Mouse (Mus musculus) NIH3T3 (cell line): Measurements from ENCODE around the gene Fen1.

Experiments
- DNase-seq: peaks from one replicate; pipeline ENCODE4 v3.0.0-alpha.2; 2012; ENCODE audit warnings: low read depth

Fen1 gene

DNA sequence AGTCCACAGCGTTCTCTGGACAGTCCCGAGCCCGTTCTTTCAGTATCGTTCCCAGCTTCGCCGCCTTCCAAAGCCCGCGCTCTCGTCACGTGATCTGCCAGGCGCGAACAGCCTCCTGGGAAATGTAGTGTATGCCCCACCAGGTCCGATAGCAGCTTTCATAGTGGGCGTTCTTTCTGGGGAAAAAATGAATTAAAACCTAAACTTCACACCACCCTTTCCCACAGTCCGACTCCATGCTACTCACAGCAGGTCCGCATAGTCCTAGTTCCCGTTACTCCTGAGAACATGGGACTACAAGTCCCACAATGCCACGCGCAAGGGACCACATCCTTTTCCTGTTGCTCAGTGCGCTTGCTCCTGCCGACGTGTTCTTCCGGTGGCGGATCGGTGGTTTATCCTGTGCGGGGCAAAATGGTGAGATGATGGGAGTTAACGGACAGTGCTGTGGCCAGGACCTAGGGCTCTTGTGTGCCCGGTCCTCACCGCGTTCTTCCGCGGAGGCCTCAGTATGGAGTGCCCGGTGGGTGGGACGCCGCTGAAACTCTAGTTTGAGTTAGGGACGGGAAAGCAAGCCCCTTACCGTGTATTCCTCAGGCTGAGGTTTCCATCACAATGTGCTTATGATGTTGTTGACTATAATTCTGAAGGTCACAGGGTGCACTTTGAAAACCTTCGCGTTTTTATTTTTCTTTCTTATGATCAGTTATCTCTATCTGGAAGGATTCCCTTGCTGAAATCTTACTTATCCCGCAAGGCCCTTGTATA, at the start of gene Fen1, which contains the start of gene Tmem258:
TSS of gene Fen1 (minus strand) at position 322 of the 768 bp plus-strand sequence.
TSS of gene Tmem258 (plus strand) at position 167 of the 768 bp plus-strand sequence.
- DNase-seq, result peak; percentile 93

DNA sequence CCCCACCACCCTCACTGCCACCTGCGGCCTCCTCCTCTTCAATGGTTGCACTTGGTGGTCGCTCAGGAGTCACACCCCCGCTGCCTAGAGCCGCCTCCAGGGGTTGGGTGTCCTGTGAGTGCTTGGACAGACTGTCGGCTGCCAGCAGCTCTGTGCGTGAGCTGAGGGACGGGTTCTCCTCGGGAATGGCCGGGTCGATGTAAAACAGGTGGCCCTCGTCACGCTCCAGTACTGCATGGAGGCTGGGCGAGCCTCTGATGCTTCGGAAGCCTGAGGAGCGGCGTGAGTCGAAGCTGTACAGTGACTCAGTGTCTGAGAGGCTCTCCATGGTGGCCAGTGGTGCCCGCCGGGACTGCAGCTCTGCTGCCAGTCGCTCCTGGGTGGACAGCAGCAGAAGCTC, 44.2 kb upstream of the Fen1 start:
- DNase-seq, result no peak

DNA sequence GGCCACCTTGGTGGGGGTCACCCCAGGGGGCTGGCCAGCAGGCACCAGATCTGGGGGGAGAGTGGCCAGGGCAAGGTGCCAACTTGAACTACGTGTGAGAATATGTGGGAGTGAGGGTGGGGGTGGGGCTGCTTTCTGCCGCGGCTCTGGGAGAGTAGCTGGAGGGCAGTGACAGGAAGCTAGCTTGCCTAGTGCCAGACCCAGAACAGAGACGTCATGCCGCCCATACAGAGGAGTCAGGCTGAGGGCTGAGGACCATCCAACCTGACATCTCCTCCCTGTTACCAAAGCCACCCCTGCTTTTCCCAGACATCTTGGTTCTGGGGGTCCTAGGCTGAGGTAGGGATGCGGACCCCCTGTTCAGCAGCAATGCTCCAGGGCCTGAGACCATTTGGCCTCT, 43.2 kb upstream of the Fen1 start:
- no peak for DNase-seq

DNA sequence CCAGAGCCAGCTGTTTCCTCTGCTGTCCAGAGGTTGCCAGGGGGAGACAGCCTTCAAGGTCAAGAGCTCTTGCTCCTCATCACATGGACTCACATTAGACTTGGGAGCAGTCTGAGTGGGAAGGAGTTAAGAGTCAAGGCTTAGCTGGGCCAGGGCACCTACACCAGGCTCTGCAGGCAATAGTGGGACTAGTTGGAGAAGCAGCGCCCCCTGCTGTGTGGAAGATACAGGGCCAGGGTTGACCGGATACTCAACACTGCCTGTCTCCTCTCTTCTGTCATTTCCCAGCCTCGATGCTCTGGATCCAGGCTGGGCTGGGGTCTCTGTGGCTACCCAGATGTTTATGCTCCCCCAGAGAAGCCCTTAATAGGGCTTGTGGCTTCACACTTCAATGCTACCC, 40.2 kb upstream of the Fen1 start:
- DNase-seq, result peak; percentile 77

DNA sequence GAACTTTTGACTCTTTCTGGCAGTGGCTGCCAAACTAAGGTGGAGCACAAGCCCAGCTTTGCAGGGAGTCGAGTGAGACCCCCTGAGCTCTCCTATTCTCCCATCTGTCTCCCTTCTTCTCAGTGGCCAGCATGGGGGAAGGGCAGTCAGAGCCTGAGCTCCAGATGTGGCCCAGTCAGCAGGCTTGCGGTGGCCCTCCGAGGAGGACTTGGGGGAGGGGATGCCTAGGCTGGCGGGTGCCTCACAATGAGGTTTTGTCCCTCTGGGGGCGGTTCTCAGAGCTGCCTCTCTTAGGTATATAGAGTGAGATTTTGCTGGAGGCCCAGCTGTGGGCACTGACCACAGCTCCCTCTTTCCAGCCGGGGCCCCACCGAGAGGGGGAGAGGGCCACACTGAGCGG, 38.9 kb upstream of the Fen1 start:
- DNase-seq, result no peak

DNA sequence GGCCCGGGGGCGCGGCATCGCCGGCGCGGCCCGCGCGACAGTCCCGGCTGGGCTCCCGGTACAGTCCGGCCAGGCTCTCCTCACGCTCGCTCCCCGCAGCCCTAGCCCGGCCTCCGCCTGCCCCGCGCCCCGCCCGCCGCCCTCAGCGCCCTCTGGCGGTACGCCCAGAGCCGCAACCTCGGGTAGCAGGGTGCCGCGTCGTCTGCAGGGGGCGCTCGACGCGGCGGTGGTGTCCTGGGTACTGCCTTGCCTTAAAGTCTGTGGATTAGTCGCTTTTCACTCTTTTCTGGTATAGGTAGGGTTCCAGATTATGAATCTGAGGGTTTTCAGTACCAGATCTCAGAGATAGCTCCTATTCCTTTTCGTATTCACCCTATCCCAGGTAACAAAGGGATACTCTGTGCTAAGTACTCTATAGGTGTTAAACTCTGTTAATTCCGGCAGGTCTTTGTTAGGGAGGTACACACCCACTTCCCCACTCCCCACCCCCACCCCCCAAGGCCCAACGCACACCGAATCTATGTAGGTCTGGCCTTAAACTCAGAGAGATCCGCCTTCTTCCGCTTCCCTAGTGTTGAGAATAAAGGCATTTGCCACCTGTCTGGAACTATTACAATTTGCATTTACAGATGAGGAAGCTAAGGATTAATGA, 36.8 kb upstream of the Fen1 start, which contains the start of gene Myrf:
TSS of gene Myrf (minus strand) at position 95 of the 652 bp plus-strand sequence.
- no peak for DNase-seq

DNA sequence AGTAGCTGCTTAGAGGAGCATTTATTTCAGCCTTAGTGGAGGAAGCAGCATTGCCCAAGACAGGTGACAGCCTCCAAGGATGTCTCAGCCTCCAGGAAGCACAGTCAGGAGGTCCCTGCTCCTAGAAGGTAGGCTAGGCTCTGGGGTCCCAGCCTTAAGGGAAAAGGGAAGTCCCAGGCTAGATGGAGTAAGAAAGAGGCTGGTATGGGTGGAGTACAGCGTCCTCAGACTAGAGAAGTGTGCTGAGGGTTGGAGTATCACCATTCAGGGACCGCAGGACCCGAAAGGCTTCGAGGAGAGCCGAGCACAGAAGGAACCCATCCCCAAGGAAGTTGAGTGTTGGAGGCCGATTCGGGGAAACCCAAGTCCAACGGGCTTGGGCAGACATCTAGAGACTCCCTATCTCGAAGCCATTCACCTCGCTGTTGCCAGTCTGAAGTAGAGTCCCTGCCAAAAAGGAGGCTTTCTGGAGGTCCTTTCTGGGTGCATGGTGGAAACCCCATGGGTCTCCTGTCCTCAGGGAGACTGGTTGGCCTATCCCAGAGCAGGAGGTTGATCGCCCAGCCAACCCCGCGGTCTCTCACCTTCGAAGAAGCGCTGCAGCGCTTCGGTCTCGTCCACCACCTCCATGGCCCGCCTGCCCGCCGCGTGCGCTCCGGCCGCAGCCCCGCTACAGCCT, 36.1 kb upstream of the Fen1 start:
- DNase-seq, result no peak

DNA sequence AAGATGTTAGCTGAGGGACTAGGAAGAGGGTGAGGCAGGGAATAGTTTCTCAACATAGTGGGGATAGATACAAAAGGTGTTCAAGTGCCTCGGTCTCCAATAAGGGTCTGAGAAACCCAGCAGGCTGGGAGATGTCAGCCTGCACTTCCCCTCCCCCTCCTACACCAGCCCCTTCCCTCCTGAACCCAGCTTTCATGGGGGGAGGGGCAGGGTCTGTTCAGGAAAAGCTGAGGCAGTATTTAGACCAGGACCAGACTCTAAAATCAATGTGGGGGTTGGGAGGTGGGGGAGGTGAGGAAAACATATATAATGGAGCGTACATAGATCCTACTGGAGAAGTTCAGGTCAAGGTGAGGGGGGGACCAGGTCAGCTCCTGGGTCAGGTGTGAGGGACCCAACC, 35.5 kb upstream of the Fen1 start:
- DNase-seq, result no peak

DNA sequence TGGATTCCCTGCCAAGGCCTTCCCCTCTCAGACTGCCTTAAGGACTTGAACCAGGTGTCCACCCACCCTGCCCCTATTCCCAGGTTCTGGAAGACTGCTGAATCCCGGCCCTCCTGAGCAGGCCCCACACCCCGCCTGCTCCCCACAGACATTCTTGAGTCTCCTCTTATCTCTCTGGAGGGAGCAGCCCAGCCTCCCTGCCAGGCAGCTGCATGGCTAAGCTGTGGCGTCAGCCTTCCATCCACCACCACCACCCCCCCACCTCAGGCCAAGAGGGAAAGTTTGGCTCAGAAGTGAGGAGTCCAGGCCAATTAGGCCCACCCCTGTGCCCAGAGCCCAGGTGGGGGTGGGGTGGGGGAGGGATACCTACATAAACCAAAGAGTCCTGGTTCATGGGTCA, 34.5 kb upstream of the Fen1 start:
- peak; percentile 49 for DNase-seq

DNA sequence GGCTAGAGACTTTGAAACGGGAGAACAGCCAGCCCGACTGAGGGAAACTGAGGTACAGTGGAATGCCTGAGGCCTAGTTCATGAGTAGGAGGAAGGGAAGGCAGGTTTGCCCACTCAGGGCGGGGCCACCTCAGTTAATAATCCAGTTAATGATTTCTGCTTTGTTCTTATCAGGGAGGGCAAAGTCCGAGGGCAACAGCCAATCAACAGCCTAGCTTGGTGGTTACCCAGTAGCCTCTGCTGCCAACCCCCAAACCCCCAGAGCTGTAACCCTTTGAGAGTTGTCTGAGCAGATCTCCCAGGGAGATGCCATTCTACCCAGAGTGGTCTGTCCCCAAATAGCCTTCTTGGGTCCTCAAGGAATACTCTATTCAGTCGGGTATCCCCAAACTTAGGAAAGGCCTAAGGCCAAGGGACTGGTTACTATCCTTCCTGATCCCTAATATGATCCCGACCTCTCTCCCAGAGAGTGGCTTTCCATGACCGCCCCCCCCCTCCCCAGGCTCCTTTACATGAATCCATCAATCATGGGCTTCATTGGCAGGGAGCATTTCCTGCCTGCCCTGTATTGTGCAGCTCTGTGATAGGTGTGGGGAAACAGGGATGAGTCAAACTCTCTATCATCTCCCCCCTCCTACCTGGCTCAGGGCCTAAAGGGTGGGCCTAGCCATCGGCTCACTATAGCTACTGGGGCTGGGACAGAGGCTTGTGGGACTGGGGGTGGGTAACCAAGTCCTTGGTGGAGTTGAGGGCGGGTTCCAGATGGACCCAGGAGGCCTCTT, 32.0 kb upstream of the Fen1 start:
- peak; percentile 39 for DNase-seq

DNA sequence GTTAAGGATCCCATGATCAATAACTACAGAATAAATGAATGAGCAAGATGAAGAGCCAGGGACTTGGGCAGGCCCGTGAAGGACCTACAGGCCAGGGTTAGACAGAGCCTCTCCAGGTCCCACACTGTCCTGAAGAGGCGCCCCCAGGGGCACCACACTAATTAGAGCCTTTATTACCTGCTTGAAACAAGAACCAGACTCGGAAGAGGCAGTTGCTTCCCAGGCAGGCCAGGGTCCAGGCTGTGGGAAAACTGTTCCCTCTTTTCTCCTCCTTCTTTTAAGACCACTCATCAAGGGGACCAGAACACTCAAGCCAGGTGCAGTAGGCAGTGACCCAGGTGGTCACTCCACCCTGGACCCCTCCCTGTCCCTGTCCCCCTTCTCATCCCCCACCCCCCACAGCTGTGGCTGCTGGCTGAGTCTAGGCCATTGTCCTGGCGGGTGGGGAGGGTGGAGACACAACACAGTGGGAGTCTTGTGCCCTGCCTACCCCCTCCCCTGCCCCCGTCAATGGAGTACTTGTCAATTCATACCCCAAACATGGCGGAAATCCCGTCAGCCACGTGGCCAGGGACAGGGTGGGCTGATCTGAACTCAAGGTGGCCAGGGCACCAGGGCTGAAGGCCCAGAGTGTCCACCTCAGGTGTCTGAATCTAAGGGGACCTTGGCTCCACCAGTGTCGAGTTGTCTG, 28.5 kb upstream of the Fen1 start:
- no peak for DNase-seq

DNA sequence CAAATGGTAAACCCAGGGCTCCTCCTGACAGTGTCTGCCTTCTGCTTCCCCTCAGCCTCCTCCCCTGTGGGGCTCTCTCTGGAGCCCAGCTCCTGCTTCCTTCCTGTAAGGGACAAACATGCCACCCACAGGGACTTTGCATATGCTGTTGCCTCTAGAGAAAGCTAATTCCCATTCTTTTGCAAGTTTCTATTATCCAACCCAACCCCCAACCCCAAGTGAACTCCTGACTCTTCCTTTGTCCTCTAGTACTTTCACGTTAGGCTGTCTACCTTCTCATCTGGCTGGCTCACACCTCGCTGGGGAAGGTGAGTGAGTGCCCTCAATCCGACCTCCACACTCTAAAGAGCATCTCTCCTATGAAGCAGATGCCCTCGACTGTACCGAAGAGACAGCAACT, 27.9 kb upstream of the Fen1 start:
- DNase-seq, result no peak

DNA sequence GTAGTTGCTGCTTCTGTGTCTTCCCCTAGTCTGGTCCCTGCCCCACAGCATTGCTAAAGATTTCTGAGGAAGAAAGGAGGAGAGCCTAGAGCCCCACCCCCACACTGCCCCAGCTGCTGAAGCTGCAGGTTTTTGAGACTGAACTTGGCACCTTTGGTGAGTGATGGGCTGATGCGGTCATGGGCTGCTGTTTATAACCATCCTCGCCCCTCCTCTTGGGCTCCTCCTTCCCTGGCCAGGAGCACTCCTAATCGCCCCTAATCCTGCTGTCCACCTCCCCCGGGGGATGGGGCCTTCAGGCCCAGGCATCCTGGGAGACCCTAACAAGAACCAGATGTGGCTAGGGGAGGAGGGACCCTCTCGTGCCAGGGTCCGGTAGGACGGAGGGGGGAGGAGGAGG, 27.0 kb upstream of the Fen1 start:
- DNase-seq, result peak; percentile 23

DNA sequence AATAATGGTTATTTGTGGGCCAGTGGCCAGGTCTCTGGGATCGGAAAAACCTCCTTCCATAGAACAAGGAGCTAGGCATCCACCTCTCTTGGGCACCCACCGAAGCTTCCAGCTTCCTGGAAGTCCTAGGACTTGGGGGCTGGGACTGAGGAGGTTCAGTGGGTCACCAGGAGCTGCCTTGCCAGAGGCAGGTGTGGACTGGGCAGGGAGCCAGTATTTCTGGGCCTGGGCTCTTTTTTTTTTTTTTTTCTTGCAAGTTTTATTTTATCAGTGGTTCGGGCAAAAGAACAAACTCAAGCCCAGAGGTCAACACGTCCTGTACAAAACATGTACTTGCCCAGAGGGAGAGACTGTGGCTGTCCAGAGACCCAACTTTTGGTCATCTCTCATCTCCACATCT, 21.8 kb upstream of the Fen1 start:
- DNase-seq, result no peak

DNA sequence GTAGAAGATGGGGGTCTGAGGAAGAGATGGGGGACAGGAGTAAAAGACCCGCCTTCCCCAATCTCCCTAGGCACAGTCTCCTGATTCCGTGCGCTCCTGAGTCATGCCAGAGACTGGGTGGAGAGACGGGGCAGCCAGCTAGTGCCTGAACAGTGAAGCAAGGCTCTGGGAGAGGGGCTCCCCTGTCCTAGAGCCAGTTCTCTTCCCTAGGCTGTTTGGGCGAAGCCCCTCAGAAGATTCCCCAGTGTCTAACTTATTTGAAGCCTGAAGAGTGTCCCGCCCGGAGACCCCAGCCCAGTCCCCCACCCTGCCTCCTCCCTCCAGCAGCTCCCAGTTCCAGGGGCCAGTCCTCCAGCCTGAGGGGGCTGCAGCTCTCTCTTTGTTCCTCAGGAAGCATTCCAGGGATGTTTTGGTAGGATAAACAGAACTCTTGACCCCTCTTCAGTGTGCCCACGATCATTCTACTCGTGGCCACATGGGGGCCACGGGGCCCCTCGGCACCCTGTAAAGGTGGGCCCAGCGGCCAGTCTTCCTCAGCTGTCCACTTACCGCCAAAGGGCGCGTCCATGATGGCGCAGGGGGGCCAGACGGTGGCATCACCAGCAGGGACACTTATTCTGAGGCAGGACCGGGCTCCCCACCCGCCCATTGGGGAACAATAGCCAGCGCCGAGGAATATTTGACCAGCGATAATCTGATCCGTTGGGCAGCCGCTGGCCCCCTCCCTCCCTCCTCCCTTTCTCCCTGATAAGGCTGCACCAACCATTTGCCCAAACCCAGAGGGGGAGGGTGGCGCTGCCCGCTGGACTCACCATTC, 20.9 kb upstream of the Fen1 start:
- DNase-seq, result no peak

DNA sequence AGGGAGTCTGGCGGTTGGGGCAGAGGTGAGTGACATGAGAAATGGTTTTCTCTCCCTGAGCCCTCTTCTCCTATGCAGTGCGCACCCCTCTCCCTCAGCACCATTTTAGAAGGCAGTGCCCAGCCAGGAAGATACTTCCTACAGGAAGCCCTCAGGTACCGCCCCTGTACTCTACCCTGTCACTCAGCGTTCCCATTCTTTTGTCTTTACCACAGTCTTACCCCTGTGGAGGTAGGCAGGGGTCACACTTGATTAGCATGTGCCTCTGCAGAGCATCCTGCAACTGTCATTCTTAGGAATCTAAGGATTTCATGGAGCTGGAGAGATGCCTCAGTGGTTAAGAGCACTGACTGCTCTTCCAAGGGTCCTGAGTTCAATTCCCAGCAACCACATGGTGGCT, 19.6 kb upstream of the Fen1 start:
- DNase-seq, result no peak

DNA sequence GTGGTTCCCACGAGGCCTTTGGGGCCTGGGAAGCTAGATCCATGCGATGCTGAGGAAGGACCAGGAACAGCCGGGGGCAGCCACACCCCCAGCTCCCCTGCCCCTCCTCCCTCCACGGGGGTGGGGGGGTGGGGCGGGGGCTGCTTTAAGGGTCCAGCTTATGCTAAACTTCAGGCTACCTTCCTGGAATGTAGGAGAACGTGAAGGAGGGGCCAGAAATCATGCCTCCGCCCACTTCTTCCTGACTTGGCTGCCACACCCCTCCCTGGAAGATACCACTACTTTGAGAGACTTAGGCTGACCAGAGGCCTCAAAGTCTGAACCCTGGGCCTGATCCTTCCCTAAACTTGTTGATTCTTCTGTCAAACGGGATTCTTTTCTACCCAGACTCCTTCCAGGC, 18.7 kb upstream of the Fen1 start:
- DNase-seq, result no peak

DNA sequence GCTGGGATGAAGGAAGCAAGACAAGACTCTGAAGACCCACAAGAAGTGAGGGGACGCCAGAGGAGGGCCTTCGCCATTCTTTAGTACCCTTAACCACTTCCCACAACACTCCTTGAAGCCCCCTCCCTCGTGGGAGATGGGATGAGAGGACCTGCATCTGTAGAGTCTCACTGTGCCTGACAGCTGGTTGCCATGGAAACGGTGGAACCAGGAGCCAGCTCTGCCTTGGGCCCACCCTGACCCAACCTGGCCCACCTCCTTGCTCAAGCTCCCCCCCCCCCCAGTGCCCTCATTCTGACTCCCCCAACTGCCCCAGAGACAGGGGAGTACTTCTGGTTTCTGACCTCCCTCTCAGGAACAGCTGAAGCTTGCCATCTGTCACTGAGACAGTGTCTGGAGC, 17.6 kb upstream of the Fen1 start:
- DNase-seq, result no peak

DNA sequence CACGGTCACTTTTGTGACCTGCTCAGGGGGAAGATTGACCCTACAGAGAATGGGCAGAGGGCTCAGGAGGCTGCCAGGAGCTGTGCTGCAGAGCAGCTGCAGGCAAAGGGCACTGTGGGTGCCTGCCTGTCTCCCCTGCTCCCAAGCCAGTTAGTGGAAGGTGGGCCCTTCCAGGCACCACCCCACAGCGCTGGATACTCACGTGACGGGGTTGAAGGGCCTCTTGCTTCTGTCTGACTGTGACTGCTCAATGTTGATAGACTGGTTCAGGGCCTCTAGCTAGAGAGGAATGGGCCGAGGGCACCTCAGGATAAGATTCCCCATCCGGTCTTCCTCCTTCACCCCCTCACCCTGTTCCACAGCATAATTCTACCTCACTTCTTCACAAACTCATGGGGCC, 15.6 kb upstream of the Fen1 start:
- DNase-seq, result no peak

DNA sequence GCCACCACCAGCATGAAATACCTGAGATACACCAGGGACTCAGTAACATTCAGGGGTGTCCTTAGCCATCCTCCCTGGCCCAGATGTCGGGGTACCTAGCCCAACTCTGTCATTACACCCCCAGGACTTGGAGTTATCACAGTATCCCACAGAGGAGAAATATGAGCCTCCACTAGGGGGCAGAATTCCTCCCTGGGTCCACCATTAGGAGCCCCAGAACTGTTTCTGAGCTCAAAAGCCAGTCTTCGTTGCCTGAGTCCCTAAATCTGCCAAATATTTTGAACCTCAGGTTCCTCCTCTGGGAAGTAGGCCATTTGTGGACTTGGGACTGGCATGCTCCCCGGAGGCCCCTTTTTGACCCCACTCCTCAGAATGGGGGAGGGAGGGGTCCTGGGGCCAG, 15.1 kb upstream of the Fen1 start:
- DNase-seq, result peak; percentile 80

DNA sequence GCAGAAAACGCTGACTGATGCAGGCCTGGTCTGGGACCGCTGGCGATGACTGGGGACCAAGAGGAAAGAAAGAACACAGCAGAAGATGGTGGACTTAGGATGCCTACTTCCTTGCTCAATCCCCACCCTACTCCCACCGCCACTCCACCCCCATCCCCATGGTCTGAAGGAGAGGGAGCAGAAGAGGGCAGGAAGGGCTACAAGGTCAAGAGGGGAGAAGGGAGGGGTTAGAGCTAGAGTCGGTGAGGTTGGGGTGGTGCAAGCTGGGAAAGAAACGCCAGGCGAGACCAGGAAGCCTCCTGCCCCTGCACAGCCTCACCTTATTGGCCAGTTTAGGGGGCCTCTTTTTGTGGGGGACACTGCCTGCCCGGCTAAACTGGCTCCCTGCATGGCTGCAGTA, 12.1 kb upstream of the Fen1 start:
- no peak for DNase-seq
